Mouse (Mus musculus) large intestine, adult 2 months (tissue): ENCODE data around the gene Itga6. TPM values are rescaled to one million over a fixed set of nuclear protein-coding genes. Genes with fewer than 3 reads are reported as not detected.
"Not testable (repeated sequence)": the region's sequence is repeated elsewhere in the genome, so short reads cannot be mapped to it uniquely, and the experiment has no call there.

Source experiments
- DNase-seq: peaks from one replicate; pipeline ENCODE4 v3.0.0-alpha.2; 2012; ENCODE audit warnings: low read depth, low spot score
- WGBS: fragments of 180-500 bp; shearing (Covaris S2); methylation state at CpG from one replicate; pipeline ENCODE4 v1.1.7; 2018; 5-methylcytosine and 5-hydroxymethylcytosine counted together
- polyA plus RNA-seq: library from polyadenylated mRNA; depleted of rRNA; stranded (reverse); fragments of >200 nt; gene quantifications from 2 replicates; pipeline ENCODE4 v1.2.3, GENCODE M21; 2012

The Itga6 gene
- polyA plus RNA-seq, 1 experiment, result 58.6 TPM

GRCm38 (mm10) chr2:71828928-71829327, 83.5 kb downstream of the Itga6 start:
- no peak for DNase-seq
- 85% methylated on average over 11 of the region's 11 CpGs for WGBS

- WGBS, result 81% methylated on average over 6 of the region's 6 CpGs
- no peak for DNase-seq
Observed at GRCm38 (mm10) chr2:71833626-71834025, 88.2 kb downstream of the Itga6 start.

- 79% methylated on average over 7 of the region's 7 CpGs for WGBS
- no peak for DNase-seq
Observed at GRCm38 (mm10) chr2:71834371-71834770, 89.0 kb downstream of the Itga6 start.

- WGBS, result 75% methylated on average over 8 of the region's 8 CpGs
- DNase-seq, result no peak
Observed at GRCm38 (mm10) chr2:71835556-71835955, 90.1 kb downstream of the Itga6 start.

GRCm38 (mm10) chr2:71836232-71836631, 90.8 kb downstream of the Itga6 start:
- DNase-seq, result no peak
- WGBS, result 77% methylated on average over 4 of the region's 4 CpGs

- 68% methylated on average over 4 of the region's 4 CpGs for WGBS
- no peak for DNase-seq
Observed at GRCm38 (mm10) chr2:71837261-71837660, 91.8 kb downstream of the Itga6 start.

GRCm38 (mm10) chr2:71837791-71838190, 92.4 kb downstream of the Itga6 start:
- 31% methylated on average over 6 of the region's 6 CpGs for WGBS
- no peak for DNase-seq

GRCm38 (mm10) chr2:71843316-71843715, 97.9 kb downstream of the Itga6 start:
- DNase-seq, result no peak
- 75% methylated on average over 9 of the region's 9 CpGs for WGBS

GRCm38 (mm10) chr2:71844906-71845305, 99.5 kb downstream of the Itga6 start:
- no peak for DNase-seq
- 83% methylated on average over 6 of the region's 6 CpGs for WGBS

GRCm38 (mm10) chr2:71852161-71852560, 106.7 kb downstream of the Itga6 start:
- DNase-seq, result not testable (repeated sequence)
- 23% methylated on average over 7 of the region's 8 CpGs for WGBS

- no peak for DNase-seq
- 73% methylated on average over 5 of the region's 5 CpGs for WGBS
Observed at GRCm38 (mm10) chr2:71855076-71855475, 109.7 kb downstream of the Itga6 start.

- no peak for DNase-seq
- WGBS, result 58% methylated on average over 5 of the region's 5 CpGs
Observed at GRCm38 (mm10) chr2:71863531-71864173, 118.2 kb downstream of the Itga6 start.

- WGBS, result 68% methylated on average over 3 of the region's 3 CpGs
- no peak for DNase-seq
Observed at GRCm38 (mm10) chr2:71865022-71865421, 119.6 kb downstream of the Itga6 start.

GRCm38 (mm10) chr2:71865935-71866334, 120.5 kb downstream of the Itga6 start:
- no peak for DNase-seq

GRCm38 (mm10) chr2:71866565-71866964, 121.1 kb downstream of the Itga6 start:
- no peak for DNase-seq
- WGBS, result 16% methylated on average over 1 of the region's 1 CpGs

More at GRCm38 (mm10) chr2:71865935-71866334, 120.5 kb downstream of the Itga6 start:
- WGBS, result 30% methylated on average over 3 of the region's 3 CpGs

- 76% methylated on average over 3 of the region's 3 CpGs for WGBS
- DNase-seq, result no peak
Observed at GRCm38 (mm10) chr2:71867019-71867418, 121.6 kb downstream of the Itga6 start.

GRCm38 (mm10) chr2:71867480-71867879, 122.1 kb downstream of the Itga6 start:
- 37% methylated on average over 5 of the region's 5 CpGs for WGBS
- no peak for DNase-seq

- DNase-seq, result no peak
- WGBS, result 100% methylated on average over 1 of the region's 1 CpGs
Observed at GRCm38 (mm10) chr2:71868256-71868655, 122.8 kb downstream of the Itga6 start.

- DNase-seq, result no peak
- 54% methylated on average over 10 of the region's 10 CpGs for WGBS
Observed at GRCm38 (mm10) chr2:71872141-71872540, 126.7 kb downstream of the Itga6 start.

- DNase-seq, result peak; percentile 91
- WGBS, result 1% methylated on average over 55 of the region's 55 CpGs
Observed at GRCm38 (mm10) chr2:71872801-71873443, 127.5 kb downstream of the Itga6 start, which contains the start of gene Pdk1. Gene Pdk1 (plus strand): TSS chr2:71873224.
